Mouse (Mus musculus) brain, embryonic 14.5 days (tissue): ENCODE results near the gene Prkd1.

ENCODE experiments used
- CTCF ChIP-seq: fragments of 200-500 bp; IDR thresholded peaks from 2 replicates; pipeline ENCODE4 v1.5.1; 2012; ENCODE audit warnings: inconsistent platforms, mild to moderate bottlenecking, moderate library complexity, borderline replicate concordance; ENCODE audit not compliant: insufficient read depth, insufficient read length; ENCODE audit errors: extremely low read depth
- POLR2A ChIP-seq: fragments of 200-500 bp; IDR thresholded peaks from 2 replicates; pipeline ENCODE4 v1.6.1; 2012; ENCODE audit warnings: mild to moderate bottlenecking, inconsistent platforms, borderline replicate concordance; ENCODE audit not compliant: poor library complexity, insufficient read depth, insufficient read length, severe bottlenecking; ENCODE audit errors: extremely low read depth

DNA sequence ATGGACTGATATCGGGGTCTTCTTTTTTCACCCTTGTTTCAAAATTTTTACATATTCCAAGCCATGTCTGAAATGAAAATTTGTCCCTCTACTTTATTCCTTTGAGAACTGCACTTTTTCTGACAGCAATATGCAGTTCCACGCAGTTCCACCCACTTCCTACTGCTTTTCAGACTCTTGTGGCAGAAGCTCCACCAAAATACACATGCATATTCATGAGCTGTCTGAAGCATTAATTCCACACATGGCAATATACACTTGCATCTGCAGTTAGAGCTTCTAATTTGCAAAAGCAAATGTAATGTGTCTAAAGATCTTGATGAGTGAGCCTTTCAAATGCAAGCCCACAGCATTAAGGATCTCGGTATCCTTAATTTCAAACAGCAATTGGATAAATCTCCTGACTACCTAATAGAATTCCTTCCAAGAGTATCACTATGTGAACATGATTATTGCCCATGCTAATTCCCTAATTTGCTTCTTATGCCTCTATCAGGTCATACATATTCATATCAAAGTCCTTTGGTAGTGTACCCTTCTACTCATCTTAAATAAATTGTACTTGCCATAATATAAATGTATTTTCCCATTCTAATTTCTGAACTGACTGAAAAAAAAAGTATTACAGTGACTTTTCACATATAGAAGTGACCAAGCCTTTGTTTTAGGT, 110.5 kb downstream of the Prkd1 start:
- TF ChIP-seq CTCF (no peak), POLR2A (no peak)
